Mouse (Mus musculus): ENCODE measurements around the gene Ippk. TPM values are rescaled to one million over a fixed set of nuclear protein-coding genes. Genes with fewer than 3 reads are reported as not detected.

Gene Ippk
- total RNA-seq, 2 experiments from 2014 or later: 16.4 to 16.8 TPM

DNA sequence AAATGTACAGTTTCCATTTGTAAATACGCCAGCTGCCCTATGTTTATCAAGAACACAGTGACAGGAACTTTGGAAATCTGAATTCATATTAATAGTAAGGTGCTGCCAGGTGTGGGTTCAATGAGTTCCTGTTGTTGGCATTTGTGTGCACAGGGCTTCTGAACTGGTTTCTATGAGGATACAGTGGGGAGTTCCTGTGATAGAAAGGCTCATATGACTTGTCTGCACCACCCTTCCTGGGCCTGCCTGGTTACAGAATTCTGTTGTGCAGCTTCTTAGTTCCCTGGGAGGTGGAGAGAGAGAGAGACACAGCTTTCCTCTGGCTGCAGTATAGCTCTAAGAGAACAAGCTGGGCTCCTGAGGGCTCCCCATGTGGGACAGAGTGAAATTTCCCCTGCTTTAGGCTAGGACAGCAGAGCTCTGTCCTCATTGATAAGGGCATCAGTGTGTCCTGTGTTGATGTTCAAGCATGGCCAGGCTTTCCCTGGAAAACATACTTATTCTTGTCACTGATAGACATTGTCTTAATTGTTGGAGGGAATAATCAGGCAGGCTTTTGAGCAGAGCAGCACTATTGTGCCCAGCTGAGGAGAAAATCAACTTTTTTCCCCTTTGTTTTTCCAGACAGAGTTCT, 7.1 kb downstream of the Ippk start:
- DNase-seq (ENCODE audit: low spot score in 2 of 2): no peak

- DNase-seq (ENCODE audit: low spot score in 2 of 2): no peak
These were observed 9.5 kb downstream of the Ippk start for GRCm38 (mm10) chr13:49430529-49430928.

DNA sequence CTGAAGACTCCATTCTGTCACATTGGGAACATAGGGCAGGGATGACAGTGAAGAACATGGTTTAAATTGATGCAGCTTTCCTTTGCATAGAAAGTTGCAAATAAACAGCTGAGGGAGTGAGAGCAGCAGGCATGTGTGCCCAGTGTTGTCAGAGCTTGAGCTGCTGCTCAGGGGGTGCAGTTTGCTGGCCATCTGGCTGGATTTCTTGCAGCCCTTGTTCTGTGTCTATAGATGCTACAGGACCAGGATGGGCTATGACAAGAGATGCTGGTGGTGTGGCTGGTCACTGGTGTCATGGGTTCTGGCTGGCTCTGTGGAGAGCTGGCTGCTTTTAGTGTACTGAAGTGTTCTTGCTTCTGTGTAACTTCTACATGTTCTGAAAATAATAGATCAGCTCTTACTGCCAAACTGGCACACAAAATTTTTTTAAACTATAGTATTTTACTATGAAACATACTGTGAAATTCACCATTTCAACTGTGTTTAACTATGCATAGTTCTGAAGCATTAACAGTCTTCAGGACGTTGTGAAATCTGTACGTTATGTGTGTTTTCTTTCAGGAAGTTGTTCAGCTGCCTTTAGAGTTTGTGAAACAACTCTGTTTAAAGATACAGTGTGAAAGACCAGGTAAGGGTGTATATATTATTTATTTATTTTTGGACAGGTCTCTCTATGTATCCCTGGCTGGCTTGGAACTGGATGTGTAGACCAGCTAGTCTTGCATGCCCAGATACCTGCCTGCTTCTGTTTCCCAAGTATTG, 12.4 kb downstream of the Ippk start:
- no peak for DNase-seq (ENCODE audit: low spot score in 2 of 2)

- no peak for DNase-seq (ENCODE audit: low spot score in 2 of 2)
These were observed 14.7 kb downstream of the Ippk start for GRCm38 (mm10) chr13:49435745-49436144.

- no peak for DNase-seq (ENCODE audit: low spot score in 2 of 2)
These were observed 15.1 kb downstream of the Ippk start for GRCm38 (mm10) chr13:49436170-49436569.

DNA sequence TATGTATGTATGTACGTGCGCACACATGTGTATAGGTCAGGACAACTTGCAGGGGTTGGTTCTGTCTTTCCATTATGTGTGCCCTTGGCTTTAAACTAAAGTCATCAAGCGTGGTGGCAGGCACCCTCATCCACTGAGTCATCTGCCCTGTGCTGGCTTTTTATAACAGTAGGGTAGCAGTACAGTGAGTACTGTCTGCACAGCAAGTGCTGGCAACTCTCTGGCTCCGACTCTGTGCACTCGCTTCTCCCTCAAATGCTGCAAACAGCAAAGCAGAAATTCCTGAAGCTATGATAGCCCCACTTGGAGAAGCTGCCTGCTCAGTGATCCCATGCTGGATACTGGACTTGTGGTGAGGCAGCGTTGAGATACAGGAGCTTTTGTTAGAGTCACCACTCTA, 23.4 kb downstream of the Ippk start:
- no peak for DNase-seq (ENCODE audit: low spot score in 2 of 2)

- DNase-seq (ENCODE audit: low spot score in 2 of 2): peak; percentile 89 to 91
These were observed 28.3 kb downstream of the Ippk start for GRCm38 (mm10) chr13:49449318-49449749.

DNA sequence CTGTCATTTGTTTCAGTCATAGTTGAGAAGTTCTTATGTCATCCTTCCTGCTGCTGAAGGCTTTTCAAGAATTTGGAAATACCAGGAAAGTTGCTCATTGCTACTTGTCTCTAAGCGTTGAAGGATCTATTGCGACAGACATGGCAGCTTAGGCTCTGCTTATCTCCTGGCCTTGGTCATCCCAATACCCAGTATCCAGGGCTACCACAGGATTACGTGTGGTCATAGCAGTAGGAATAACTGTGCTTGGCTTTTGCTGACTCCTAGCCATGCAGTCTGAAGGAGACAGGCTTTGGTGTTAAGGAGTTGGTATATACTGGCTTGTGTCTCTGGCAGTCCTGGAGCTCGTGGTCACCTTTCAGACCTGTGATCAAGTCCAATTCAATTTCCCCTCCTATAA, 39.2 kb downstream of the Ippk start:
- DNase-seq (ENCODE audit: low spot score in 2 of 2): no peak

DNA sequence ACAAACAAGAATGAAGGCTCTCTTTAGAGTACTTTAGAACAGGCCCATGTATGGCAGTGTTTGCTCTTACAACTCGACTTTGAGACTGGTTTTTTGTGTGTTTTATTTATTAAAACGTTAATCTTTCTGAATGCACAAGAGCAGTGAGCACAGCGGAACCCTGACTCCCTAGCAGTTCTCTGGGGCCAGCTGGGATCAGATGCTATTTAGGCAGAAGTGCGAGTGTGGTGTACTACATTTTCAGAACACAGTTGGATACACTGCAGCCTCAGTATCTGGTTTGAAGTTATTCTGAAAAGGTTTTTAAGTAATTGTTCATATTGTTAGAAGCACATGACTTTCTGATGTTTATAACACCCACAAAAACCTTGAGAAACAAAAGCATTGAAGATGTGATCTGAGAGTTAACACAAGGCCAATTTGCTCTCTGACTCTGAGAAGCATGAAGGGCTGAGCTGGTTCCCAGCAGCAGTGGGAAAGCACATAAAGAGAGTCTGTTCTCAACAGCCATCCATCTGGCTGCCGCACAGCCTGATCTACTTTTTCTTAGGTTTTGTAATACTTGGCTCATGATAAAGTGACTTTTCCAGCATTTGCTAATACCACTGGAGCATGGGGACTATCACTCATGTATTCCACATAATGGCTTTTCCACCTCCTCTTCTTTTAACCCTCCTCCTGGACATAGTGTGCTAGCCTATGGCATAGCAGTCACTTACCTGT, 39.8 kb downstream of the Ippk start:
- no peak for DNase-seq (ENCODE audit: low spot score in 2 of 2)

- DNase-seq (ENCODE audit: low spot score in 2 of 2): no peak
These were observed 40.5 kb downstream of the Ippk start for GRCm38 (mm10) chr13:49461458-49462132.

GRCm38 (mm10) chr13:49462921-49463320, 41.9 kb downstream of the Ippk start:
- DNase-seq (ENCODE audit: low spot score in 2 of 2): no peak

GRCm38 (mm10) chr13:49465875-49466274, 44.8 kb downstream of the Ippk start:
- no peak for DNase-seq (ENCODE audit: low spot score in 2 of 2)

- no peak for DNase-seq (ENCODE audit: low spot score in 2 of 2)
These were observed 45.5 kb downstream of the Ippk start for GRCm38 (mm10) chr13:49466393-49467075.

DNA sequence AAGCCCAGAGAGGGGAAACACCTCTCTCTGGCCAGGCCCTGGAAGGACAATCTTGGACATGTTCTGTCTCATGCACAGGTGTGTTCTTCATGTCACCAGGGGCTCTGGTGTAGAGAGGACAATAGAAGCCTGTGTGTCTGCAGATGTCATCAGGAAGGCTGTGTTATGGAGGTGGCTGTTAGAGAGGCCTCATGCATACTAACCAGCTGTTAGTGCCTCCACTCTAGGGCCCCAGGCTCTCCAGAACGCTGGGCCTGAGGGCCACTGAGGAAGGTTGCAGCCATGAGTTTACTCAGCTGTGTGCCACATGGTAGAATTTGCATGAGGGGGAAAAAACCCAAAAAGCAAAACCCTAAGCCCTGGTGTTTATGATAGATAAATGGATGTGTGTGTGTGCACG, 46.5 kb downstream of the Ippk start:
- no peak for DNase-seq (ENCODE audit: low spot score in 2 of 2)

GRCm38 (mm10) chr13:49469002-49469401, 48.0 kb downstream of the Ippk start:
- no peak for DNase-seq (ENCODE audit: low spot score in 2 of 2)

- DNase-seq (ENCODE audit: low spot score in 2 of 2): no peak
These were observed 49.3 kb downstream of the Ippk start for GRCm38 (mm10) chr13:49470319-49470718.

GRCm38 (mm10) chr13:49470806-49471205, 49.8 kb downstream of the Ippk start:
- DNase-seq (ENCODE audit: low spot score in 2 of 2): no peak

DNA sequence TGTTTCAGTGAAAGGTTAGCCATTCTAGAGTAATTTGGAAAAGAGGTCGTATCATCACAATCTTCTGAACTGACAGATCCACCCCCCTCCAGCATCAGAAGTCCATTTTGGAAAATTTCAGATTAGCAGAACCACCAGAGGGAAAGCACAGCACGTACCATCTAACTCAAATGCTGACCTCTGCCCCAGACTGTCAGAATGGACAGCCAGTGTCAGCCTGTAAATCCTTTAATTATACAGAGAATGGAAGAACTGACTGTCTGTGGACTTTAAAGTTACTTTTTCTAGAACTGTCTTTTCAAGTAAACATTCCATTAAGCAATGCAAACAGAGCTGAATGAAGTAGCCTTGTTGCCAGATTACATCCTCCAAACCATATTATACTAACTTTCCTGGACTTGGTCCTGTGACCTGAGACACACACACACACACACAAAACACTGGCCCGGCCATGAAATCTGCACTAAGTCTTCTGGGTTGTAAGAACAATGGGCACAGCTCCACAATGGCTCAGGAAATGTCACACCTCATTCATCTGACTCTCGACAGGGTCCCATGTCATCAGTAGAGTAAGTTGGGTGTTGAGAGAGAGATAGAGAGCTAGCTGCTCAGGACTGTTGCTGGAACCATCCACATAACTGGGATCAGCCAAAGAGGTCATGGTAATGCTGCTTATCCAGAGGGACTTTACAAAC, 51.1 kb downstream of the Ippk start:
- no peak for DNase-seq (ENCODE audit: low spot score in 2 of 2)

DNA sequence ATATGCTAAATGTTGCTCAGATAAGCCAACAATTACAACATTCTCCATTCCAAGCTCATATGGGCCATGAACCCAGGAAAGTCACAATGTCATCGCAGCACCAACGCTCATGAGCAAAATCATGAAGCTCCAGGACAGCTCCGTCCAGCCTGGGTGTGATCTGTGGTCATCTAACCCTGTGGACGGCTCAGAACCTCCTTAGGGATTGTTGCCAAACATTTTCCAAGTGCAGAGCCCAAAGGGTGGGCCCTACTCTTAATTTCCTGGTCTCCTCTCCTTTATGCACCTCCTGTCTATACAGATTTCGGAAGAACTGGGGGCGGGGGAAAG, 51.6 kb downstream of the Ippk start:
- no peak for DNase-seq (ENCODE audit: low spot score in 2 of 2)

DNA sequence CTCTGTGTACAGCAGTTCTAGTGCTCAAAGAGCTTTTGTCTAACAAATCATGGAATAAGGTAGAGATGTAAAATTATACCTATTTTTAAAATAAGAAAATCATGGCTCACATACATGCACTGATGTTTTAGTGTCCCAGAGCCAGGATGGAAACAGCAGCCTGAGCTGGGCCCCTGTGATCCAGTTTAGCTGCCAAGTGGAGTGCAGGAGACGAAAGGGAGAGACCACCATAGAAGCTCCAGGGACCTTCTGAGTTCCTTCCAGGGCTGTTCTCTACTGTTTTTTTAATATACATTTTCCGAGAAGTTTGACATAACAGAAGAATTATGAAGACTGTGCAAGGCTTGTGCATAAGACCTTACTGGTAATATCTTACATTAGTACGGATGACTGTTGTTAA, 56.8 kb downstream of the Ippk start:
- no peak for DNase-seq (ENCODE audit: low spot score in 2 of 2)

All from layer of hippocampus, postnatal 10 days (tissue).